ENCODE assay signal across 8 mouse cellular contexts in genomic region chr13:43304700-43305099, GRCm38 (mm10). TPM values are rescaled to one million over a fixed set of nuclear protein-coding genes. Genes with fewer than 3 reads are reported as not detected.
DNase-seq lines count a peak whose midpoint lies in the region; TF ChIP-seq lines count a peak whose summit lies in the region.

No protein-coding gene starts in this region.

- WGBS in lung, adult 2 months = 8% methylated on average over 11 of the region's 11 CpGs

- intact Hi-C loops in gastrocnemius, postnatal 14 days (cut with DNase I; ENCODE audit: low total_unique reads) = no loop called here

- TF ChIP-seq POLR2A in lung, adult 2 months (IDR thresholded peaks at IDR 0.05; ENCODE audit: borderline replicate concordance, extremely low read depth, low read depth, low read length) = 0 out of 2 replicates have a peak, but pooled peaks have one; percentile 12

- H3K4me3 ChIP-seq in lung, adult 2 months (replicated peaks; ENCODE audit: extremely low read depth, low read depth, low read length) = peak overlapping the region; percentile 58

- DNase-seq in ovary, postnatal 36 days (ENCODE audit: low spot score) = peak; percentile 45
- DNase-seq in ovary, postnatal 14 days (ENCODE audit: low spot score) = no peak
- peak; percentile 70 for DNase-seq in cerebellum, adult 8-10 months
- peak; percentile 49 for DNase-seq in gastrocnemius, postnatal 14 days
- peak; percentile 70 for DNase-seq in kidney, adult 18-20 months
- peak; percentile 54 for DNase-seq in lung, adult 2 months
- peak; percentile 65 for DNase-seq in retina, postnatal 1 day
- no peak for DNase-seq in layer of hippocampus, postnatal 14 days (ENCODE audit: low spot score in 2 of 2)

- peaks cover 15% of the 10 kb centered on the region for H3K4me1 ChIP-seq in lung, adult 2 months (ENCODE audit: control insufficient read depth, insufficient read depth, low read length)

- TF ChIP-seq CTCF in lung, adult 2 months (IDR thresholded peaks at IDR 0.05; ENCODE audit: insufficient read depth, low read length) = peak; percentile 25; the same call in 1 of the 2 replicates

RNA-seq across cellular contexts. Expression of gene Gfod1, which starts 0.7 kb away (rescaled TPM):
- total RNA-seq in gastrocnemius, postnatal 14 days (2021) = 1 to 10 TPM; 5.2 to 5.3 TPM
- polyA plus RNA-seq in lung, adult 2 months (2012; rRNA removed) = 11.7 and 12.9 TPM in 2 replicates
- total RNA-seq in layer of hippocampus, postnatal 14 days (2021) = 10 to 100 TPM; 58.3 to 59.2 TPM

Comparison
In these comparisons a context has a peak if more than half of its experiments do, and no peak if none do; other contexts are left out.
1. DNase-seq: peak in ovary, postnatal 36 days (single experiment), cerebellum, adult 8-10 months (single experiment), gastrocnemius, postnatal 14 days (single experiment), kidney, adult 18-20 months (single experiment), lung, adult 2 months (single experiment) and retina, postnatal 1 day (single experiment); none in ovary, postnatal 14 days (single experiment) and layer of hippocampus, postnatal 14 days (0 of 2).
2. RNA of gene Gfod1, which starts 0.7 kb away (total RNA-seq): 58.3 to 59.2 TPM in layer of hippocampus, postnatal 14 days; 5.2 to 5.3 TPM in gastrocnemius, postnatal 14 days; every median in the first group is over 4 times any median in the second.